Mouse (Mus musculus): ENCODE measurements at regions not wholly inside any gene's neighbourhood (a gene's known extent, or its start where the extent isn't known, plus 50 kb on each side); places are given as distances from the start of the nearest gene placed in this dataset.

DNA sequence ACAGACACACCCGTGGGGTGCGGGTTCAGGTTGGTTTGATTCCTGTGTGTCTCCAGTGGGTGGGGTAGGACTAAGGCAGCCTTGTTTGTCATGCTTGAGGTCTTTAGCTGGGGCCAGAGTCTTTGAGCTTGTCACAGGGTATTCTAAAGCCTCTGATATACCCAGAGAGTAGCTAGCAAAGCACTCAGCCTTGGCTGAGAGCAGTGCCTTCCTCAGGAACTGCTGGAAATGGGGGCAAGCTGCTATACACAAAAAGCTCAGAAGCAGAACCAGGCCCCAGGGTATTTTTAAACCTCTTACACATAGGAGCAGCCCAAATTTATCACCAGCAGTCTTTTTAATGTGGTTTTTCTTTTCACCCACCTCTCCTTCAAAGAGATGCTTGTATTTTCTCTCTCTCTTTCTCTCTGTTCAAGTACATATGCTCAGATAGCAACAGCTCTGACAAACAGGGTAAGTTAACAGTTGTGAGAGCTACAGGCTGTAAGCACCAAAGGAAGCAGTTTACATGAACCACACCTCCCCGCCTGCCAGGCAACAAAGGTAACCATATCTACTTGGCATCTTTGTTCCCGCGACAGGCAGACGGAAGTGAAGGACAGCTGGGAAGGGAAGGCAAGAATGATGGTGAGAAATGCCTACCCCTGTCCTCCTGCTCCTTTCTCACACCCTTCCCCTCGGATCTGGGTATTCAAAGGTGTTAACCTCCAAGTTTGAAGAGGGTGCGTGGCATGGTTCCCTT is 74.6 kb upstream of the Rasgrp1 start:
- no peak for TF ChIP-seq CTCF (IDR thresholded peaks at IDR 0.05; ENCODE audit: extremely low read depth, insufficient read depth, insufficient read length, insufficient replicate concordance)
- TF ChIP-seq POLR2A (IDR thresholded peaks at IDR 0.05; ENCODE audit: low read depth, low read length) = no peak

Data from spleen, adult 2 months (tissue).